Mouse (Mus musculus): ENCODE results near the gene Cd180. TPM values are rescaled to one million over a fixed set of nuclear protein-coding genes. Genes with fewer than 3 reads are reported as not detected.

The Cd180 gene
- polyA plus RNA-seq, 1 experiment from 2014 or later, result 0.55 TPM

GRCm38 (mm10) chr13:102689201-102690090 lies 3.9 kb upstream of the Cd180 start:
- ATAC-seq (replicated peaks; ENCODE audit: low FRiP score, low TSS enrichment, low read depth), result no peak
- H3K9me3 ChIP-seq (ENCODE audit: control insufficient read depth, low read length), result no peaks in the 10 kb centered on the region
- H3K27me3 ChIP-seq (replicated peaks; ENCODE audit: control insufficient read depth, insufficient read depth, low read length), result no peaks in the 10 kb centered on the region
- H3K27ac ChIP-seq (ENCODE audit: low read depth), result no peak overlapping the region
- H3K36me3 ChIP-seq (ENCODE audit: control insufficient read depth, insufficient read depth, low read length), result no peaks in the 10 kb centered on the region
- no peaks in the 10 kb centered on the region for H3K4me1 ChIP-seq (replicated peaks; ENCODE audit: control insufficient read depth, insufficient read depth, low read length)
- H3K9ac ChIP-seq (ENCODE audit: low read length), result no peak overlapping the region
- whole genome bisulfite sequencing, result 72% methylated on average over 6 of the region's 6 CpGs
- DNase-seq (ENCODE audit: low spot score), result no peak
- H3K4me2 ChIP-seq (ENCODE audit: low read length), result no peak overlapping the region
- no peak overlapping the region for H3K4me3 ChIP-seq (ENCODE audit: low read depth, low read length)

DNA sequence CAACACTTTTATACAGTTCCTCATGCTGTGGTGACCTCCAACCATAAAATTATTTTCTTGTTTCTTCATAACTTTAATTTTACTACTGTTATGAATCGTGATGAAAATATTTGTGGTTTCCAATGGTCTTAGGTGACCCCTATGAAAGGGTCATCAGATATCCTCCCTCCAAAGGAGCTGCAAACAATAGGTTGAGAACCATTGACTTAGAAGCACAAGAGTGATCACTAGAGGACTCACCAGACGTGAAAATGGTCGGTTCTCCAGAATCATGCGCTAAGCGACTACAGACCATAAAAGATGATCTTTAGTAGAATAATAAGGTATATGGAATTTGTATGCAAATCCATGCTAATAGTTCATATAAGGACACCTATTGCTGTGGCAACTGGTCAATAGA lies 3.2 kb upstream of the Cd180 start:
- Histone ChIP-seq H3K4me2 (ENCODE audit: low read length) (no peak overlapping the region), H3K36me3 (ENCODE audit: control insufficient read depth, insufficient read depth, low read length) (no peaks in the 10 kb centered on the region), H3K9me3 (ENCODE audit: control insufficient read depth, low read length) (no peaks in the 10 kb centered on the region), H3K4me1 (replicated peaks; ENCODE audit: control insufficient read depth, insufficient read depth, low read length) (no peaks in the 10 kb centered on the region), H3K9ac (ENCODE audit: low read length) (no peak overlapping the region), H3K27ac (ENCODE audit: low read depth) (no peak overlapping the region), H3K27me3 (replicated peaks; ENCODE audit: control insufficient read depth, insufficient read depth, low read length) (no peaks in the 10 kb centered on the region), H3K4me3 (ENCODE audit: low read depth, low read length) (no peak overlapping the region)
- 89% methylated on average over 5 of the region's 5 CpGs for WGBS
- ATAC-seq (replicated peaks; ENCODE audit: low FRiP score, low TSS enrichment, low read depth) (no peak), DNase-seq (ENCODE audit: low spot score) (no peak)

- WGBS, result 76% methylated on average over 11 of the region's 11 CpGs
- H3K36me3 ChIP-seq (ENCODE audit: control insufficient read depth, insufficient read depth, low read length), result no peaks in the 10 kb centered on the region
Observed at GRCm38 (mm10) chr13:102691408-102692150, 1.8 kb upstream of the Cd180 start.

DNA sequence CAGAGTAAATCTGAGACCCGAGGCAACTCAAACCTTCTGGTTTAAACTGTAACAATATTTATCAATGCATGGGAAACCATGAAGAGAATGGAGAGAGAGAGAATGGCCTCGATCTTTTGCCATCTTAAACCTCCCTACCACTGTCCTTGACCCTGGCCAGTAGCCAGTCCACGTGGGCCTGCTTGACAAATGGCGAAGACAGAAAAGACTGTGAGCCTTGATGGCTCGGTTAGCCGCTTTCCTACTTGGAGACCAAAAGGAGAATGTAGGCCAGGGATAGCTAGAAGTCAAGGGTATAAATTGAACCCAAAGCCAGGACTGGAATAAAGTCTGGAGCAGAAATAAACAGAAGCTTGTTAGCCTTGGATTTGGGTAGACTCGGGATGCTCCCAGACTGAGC lies 796 bp downstream of the Cd180 start:
- ATAC-seq (replicated peaks; ENCODE audit: low FRiP score, low TSS enrichment, low read depth) (no peak), DNase-seq (ENCODE audit: low spot score) (no peak)
- H3K27me3 ChIP-seq (replicated peaks; ENCODE audit: control insufficient read depth, insufficient read depth, low read length), result no peaks in the 10 kb centered on the region
- WGBS, result 90% methylated on average over 7 of the region's 7 CpGs
- H3K36me3 ChIP-seq (ENCODE audit: control insufficient read depth, insufficient read depth, low read length), result no peaks in the 10 kb centered on the region
- H3K9ac ChIP-seq (ENCODE audit: low read length), result no peak overlapping the region
- no peak overlapping the region for H3K27ac ChIP-seq (ENCODE audit: low read depth)
- no peaks in the 10 kb centered on the region for H3K9me3 ChIP-seq (ENCODE audit: control insufficient read depth, low read length)
- no peak overlapping the region for H3K4me3 ChIP-seq (ENCODE audit: low read depth, low read length)
- H3K4me1 ChIP-seq (replicated peaks; ENCODE audit: control insufficient read depth, insufficient read depth, low read length), result peaks cover 9% of the 10 kb centered on the region; the same call in 1 of the 2 replicates
- H3K4me2 ChIP-seq (ENCODE audit: low read length), result no peak overlapping the region

More at GRCm38 (mm10) chr13:102691408-102692150, 1.8 kb upstream of the Cd180 start:
- H3K4me3 ChIP-seq (ENCODE audit: low read depth, low read length), result no peak overlapping the region
- no peak overlapping the region for H3K9ac ChIP-seq (ENCODE audit: low read length)
- H3K4me1 ChIP-seq (replicated peaks; ENCODE audit: control insufficient read depth, insufficient read depth, low read length), result no peaks in the 10 kb centered on the region
- H3K9me3 ChIP-seq (ENCODE audit: control insufficient read depth, low read length), result no peaks in the 10 kb centered on the region
- no peak for DNase-seq (ENCODE audit: low spot score)
- ATAC-seq (replicated peaks; ENCODE audit: low FRiP score, low TSS enrichment, low read depth), result no peak
- H3K27ac ChIP-seq (ENCODE audit: low read depth), result no peak overlapping the region
- H3K4me2 ChIP-seq (ENCODE audit: low read length), result no peak overlapping the region
- H3K27me3 ChIP-seq (replicated peaks; ENCODE audit: control insufficient read depth, insufficient read depth, low read length), result no peaks in the 10 kb centered on the region

GRCm38 (mm10) chr13:102695121-102695905 lies 2.0 kb downstream of the Cd180 start:
- DNase-seq (ENCODE audit: low spot score), result no peak
- Histone ChIP-seq H3K4me2 (ENCODE audit: low read length) (no peak overlapping the region), H3K27ac (ENCODE audit: low read depth) (no peak overlapping the region), H3K27me3 (replicated peaks; ENCODE audit: control insufficient read depth, insufficient read depth, low read length) (no peaks in the 10 kb centered on the region), H3K36me3 (ENCODE audit: control insufficient read depth, insufficient read depth, low read length) (no peaks in the 10 kb centered on the region), H3K4me3 (ENCODE audit: low read depth, low read length) (no peak overlapping the region), H3K9ac (ENCODE audit: low read length) (no peak overlapping the region), H3K9me3 (ENCODE audit: control insufficient read depth, low read length) (no peaks in the 10 kb centered on the region), H3K4me1 (replicated peaks; ENCODE audit: control insufficient read depth, insufficient read depth, low read length) (peaks cover 9% of the 10 kb centered on the region; the same call in 1 of the 2 replicates)
- ATAC-seq (replicated peaks; ENCODE audit: low FRiP score, low TSS enrichment, low read depth), result no peak
- WGBS, result 54% methylated on average over 7 of the region's 7 CpGs

DNA sequence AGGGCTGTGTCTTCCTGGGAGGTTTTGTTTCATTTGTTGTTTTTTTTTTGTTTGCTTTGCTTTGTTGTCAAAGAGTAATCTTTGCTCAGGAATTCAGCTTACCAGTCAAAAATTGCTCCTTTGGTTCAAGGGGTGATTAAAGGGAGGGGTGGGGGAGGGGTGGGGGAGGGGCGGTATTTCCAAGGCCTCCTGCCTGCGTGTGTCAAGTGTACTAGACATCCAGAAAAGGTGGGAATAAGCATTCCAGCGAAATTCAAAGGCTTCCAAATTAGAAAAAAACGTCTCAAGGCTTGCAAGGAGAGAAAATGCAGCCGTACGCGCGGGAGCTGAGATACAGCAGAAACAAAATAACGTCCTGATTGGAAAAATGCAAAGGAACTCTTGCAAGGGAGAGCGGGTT lies 5.0 kb downstream of the Cd180 start:
- 41% methylated on average over 10 of the region's 10 CpGs for WGBS
- H3K4me1 ChIP-seq (replicated peaks; ENCODE audit: control insufficient read depth, insufficient read depth, low read length), result peaks cover 9% of the 10 kb centered on the region; the same call in 1 of the 2 replicates
- DNase-seq (ENCODE audit: low spot score) (no peak), ATAC-seq (replicated peaks; ENCODE audit: low FRiP score, low TSS enrichment, low read depth) (no peak)
- H3K36me3 ChIP-seq (ENCODE audit: control insufficient read depth, insufficient read depth, low read length), result no peaks in the 10 kb centered on the region
- peak overlapping the region; percentile 65; the same call in 1 of the 2 replicates for H3K27ac ChIP-seq (ENCODE audit: low read depth)
- H3K4me2 ChIP-seq (ENCODE audit: low read length), result peak overlapping the region; percentile 40
- H3K27me3 ChIP-seq (replicated peaks; ENCODE audit: control insufficient read depth, insufficient read depth, low read length), result no peaks in the 10 kb centered on the region
- H3K9ac ChIP-seq (ENCODE audit: low read length), result 0 out of 2 replicates have a peak overlapping the region, but pooled peaks have one; percentile 23
- H3K9me3 ChIP-seq (ENCODE audit: control insufficient read depth, low read length), result no peaks in the 10 kb centered on the region
- no peak overlapping the region for H3K4me3 ChIP-seq (ENCODE audit: low read depth, low read length)

GRCm38 (mm10) chr13:102698751-102699323 lies 5.5 kb downstream of the Cd180 start:
- Histone ChIP-seq H3K4me1 (replicated peaks; ENCODE audit: control insufficient read depth, insufficient read depth, low read length) (peaks cover 9% of the 10 kb centered on the region; the same call in 1 of the 2 replicates), H3K36me3 (ENCODE audit: control insufficient read depth, insufficient read depth, low read length) (no peaks in the 10 kb centered on the region), H3K9ac (ENCODE audit: low read length) (0 out of 2 replicates have a peak overlapping the region, but pooled peaks have one; percentile 23), H3K27me3 (replicated peaks; ENCODE audit: control insufficient read depth, insufficient read depth, low read length) (no peaks in the 10 kb centered on the region), H3K4me2 (ENCODE audit: low read length) (peak overlapping the region; percentile 40), H3K9me3 (ENCODE audit: control insufficient read depth, low read length) (no peaks in the 10 kb centered on the region), H3K27ac (ENCODE audit: low read depth) (peak overlapping the region; percentile 65; the same call in 1 of the 2 replicates), H3K4me3 (ENCODE audit: low read depth, low read length) (no peak overlapping the region)
- peak; percentile 72 for DNase-seq (ENCODE audit: low spot score)
- 41% methylated on average over 14 of the region's 14 CpGs for WGBS
- 0 out of 2 replicates have a peak, but pooled peaks have one; percentile 50 for ATAC-seq (replicated peaks; ENCODE audit: low FRiP score, low TSS enrichment, low read depth)

- 83% methylated on average over 5 of the region's 5 CpGs for WGBS
- Histone ChIP-seq H3K9ac (ENCODE audit: low read length) (no peak overlapping the region), H3K27ac (ENCODE audit: low read depth) (no peak overlapping the region), H3K4me2 (ENCODE audit: low read length) (no peak overlapping the region), H3K4me3 (ENCODE audit: low read depth, low read length) (no peak overlapping the region), H3K9me3 (ENCODE audit: control insufficient read depth, low read length) (no peaks in the 10 kb centered on the region), H3K4me1 (replicated peaks; ENCODE audit: control insufficient read depth, insufficient read depth, low read length) (peaks cover 9% of the 10 kb centered on the region; the same call in 1 of the 2 replicates), H3K36me3 (ENCODE audit: control insufficient read depth, insufficient read depth, low read length) (no peaks in the 10 kb centered on the region), H3K27me3 (replicated peaks; ENCODE audit: control insufficient read depth, insufficient read depth, low read length) (no peaks in the 10 kb centered on the region)
- no peak for ATAC-seq (replicated peaks; ENCODE audit: low FRiP score, low TSS enrichment, low read depth)
- no peak for DNase-seq (ENCODE audit: low spot score)
Observed at GRCm38 (mm10) chr13:102700176-102700575, 6.8 kb downstream of the Cd180 start.

All from intestine, embryonic 14.5 days (tissue).